Mouse (Mus musculus) hindbrain, embryonic 12.5 days (tissue): ENCODE data around the gene Olfml2b. TPM values are rescaled to one million over a fixed set of nuclear protein-coding genes. Genes with fewer than 3 reads are reported as not detected.

ENCODE experiments used
- ATAC-seq: fragments of 200-750 bp; cut with Nextera tagmentation; 2 replicates; pipeline ENCODE4 v1.8.0; 2017; ENCODE audit warnings: moderate TSS enrichment; ENCODE audit not compliant: low FRiP score
- H3K27ac ChIP-seq: fragments of 300-500 bp; sonication (generic); 2 replicates; pipeline ENCODE4 v1.5.1; 2016; ENCODE audit warnings: mild to moderate bottlenecking
- H3K27me3 ChIP-seq: fragments of 300-500 bp; sonication (generic); 2 replicates; pipeline ENCODE4 v1.6.1; 2016; ENCODE audit warnings: mild to moderate bottlenecking
- H3K36me3 ChIP-seq: fragments of 300-500 bp; sonication (generic); 2 replicates; pipeline ENCODE4 v1.6.1; 2016; ENCODE audit warnings: mild to moderate bottlenecking
- H3K4me1 ChIP-seq: fragments of 300-500 bp; sonication (generic); 2 replicates; pipeline ENCODE4 v1.6.1; 2016
- H3K4me2 ChIP-seq: fragments of 300-500 bp; sonication (generic); replicated peaks from 2 replicates; pipeline ENCODE4 v1.6.1; 2016; ENCODE audit warnings: mild to moderate bottlenecking
- H3K4me3 ChIP-seq: fragments of 300-500 bp; sonication (generic); 2 replicates; pipeline ENCODE4 v1.5.1; 2016; ENCODE audit warnings: mild to moderate bottlenecking
- H3K9ac ChIP-seq: fragments of 300-500 bp; sonication (generic); 2 replicates; pipeline ENCODE4 v1.6.1; 2016; ENCODE audit warnings: mild to moderate bottlenecking, moderate library complexity
- H3K9me3 ChIP-seq: fragments of 300-500 bp; sonication (generic); replicated peaks from 2 replicates; pipeline ENCODE4 v1.6.1; 2016; ENCODE audit warnings: mild to moderate bottlenecking
- WGBS: fragments of 180-500 bp; shearing (Covaris S2); methylation state at CpG from one replicate; pipeline ENCODE4 v1.1.7; 2016; 5-methylcytosine and 5-hydroxymethylcytosine counted together
- polyA plus RNA-seq: library from polyadenylated mRNA; unstranded; fragments of >200 nt; fragmentation: Nextera tagmentation; extraction: Ambion mirVana; gene quantifications from 2 replicates; pipeline ENCODE4 v1.2.1, GENCODE M21; 2016

Gene Olfml2b
- polyA plus RNA-seq, 1 experiment from 2014 or later = 8.0 TPM

DNA sequence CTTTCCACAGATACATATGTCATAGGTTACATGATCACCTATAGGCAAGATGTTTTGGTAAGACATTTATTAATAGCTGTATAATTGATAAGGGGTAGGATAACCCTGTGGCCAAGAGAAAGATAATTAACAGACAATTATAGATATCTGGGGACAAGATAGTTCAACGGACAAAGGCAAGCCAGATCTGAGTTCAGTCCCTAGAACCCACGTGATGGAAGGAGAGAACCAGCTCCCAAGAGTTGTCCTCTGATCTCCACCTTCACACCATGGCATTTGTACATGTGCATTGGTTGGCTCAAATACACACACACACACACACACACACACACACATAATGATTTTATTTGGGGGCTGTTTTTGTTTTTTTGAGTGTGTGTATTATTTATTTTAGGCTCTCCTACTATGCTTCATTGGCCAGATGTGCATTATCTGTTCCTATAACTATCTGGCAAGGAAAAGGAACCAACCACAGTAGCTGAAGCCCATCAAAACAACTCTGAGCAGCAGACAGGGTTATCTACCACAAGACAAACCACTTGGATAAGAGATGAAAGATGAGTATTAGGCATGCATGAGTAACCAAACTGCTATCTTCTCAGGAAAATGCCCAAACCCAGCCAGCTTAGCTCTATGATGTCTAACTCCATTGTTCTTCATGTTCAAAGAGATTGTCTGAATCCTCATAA is 24.5 kb upstream of the Olfml2b start:
- H3K36me3 ChIP-seq = no peaks in the 10 kb centered on the region
- no peaks in the 10 kb centered on the region for H3K4me1 ChIP-seq
- no peak overlapping the region for H3K27ac ChIP-seq
- no peak overlapping the region for H3K9ac ChIP-seq
- peaks cover 10% of the 10 kb centered on the region; the same call in 1 of the 2 replicates for H3K9me3 ChIP-seq
- H3K4me3 ChIP-seq = no peak overlapping the region
- no peaks in the 10 kb centered on the region for H3K27me3 ChIP-seq
- H3K4me2 ChIP-seq = no peak overlapping the region
- 76% methylated on average over 2 of the region's 2 CpGs for WGBS
- ATAC-seq = no peak

DNA sequence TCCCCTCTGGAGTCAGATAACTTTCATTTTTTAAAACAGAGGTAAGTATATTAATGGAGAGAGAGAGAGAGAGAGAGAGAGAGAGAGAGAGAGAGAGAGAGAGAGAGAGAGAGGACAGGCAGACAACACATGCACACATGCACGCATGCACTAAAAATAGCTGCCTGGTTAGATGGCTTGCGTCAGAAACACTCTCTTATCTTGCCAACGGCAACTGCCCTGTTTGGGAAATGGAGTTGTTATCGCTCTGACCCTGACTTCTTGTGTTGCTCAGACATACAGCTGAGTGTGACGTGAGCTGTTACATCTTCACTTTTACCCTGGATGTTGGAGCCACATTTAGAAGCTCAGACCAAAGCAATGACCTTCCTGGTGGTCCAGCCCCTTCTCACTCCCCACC is 21.4 kb upstream of the Olfml2b start:
- Histone ChIP-seq H3K4me1 (no peaks in the 10 kb centered on the region), H3K27me3 (no peaks in the 10 kb centered on the region), H3K9ac (no peak overlapping the region), H3K4me2 (no peak overlapping the region), H3K36me3 (no peaks in the 10 kb centered on the region), H3K27ac (no peak overlapping the region), H3K9me3 (peaks cover 10% of the 10 kb centered on the region; the same call in 1 of the 2 replicates), H3K4me3 (no peak overlapping the region)
- ATAC-seq = no peak
- WGBS = 80% methylated on average over 5 of the region's 5 CpGs

DNA sequence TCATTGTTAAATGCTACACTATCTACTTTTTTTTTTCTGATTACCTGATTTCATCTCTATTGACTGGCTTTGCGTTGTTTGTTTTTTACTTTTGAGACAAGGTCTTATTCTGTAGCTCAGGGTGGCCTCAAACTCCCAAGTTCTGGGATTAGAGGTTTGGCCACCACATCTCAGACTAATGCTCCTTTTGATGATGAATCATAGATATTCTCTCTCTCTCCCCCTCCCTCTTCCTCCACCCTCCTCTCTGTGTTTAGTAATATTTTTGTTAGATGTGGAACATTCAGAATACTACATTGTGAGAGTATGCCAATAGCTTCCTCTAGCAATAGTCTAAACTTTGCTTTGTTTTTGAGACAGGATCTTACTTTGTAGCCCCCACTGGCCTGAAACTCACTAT is 20.9 kb upstream of the Olfml2b start:
- peaks cover 10% of the 10 kb centered on the region; the same call in 1 of the 2 replicates for H3K9me3 ChIP-seq
- no peak overlapping the region for H3K9ac ChIP-seq
- no peaks in the 10 kb centered on the region for H3K36me3 ChIP-seq
- no peak overlapping the region for H3K4me3 ChIP-seq
- H3K4me1 ChIP-seq = no peaks in the 10 kb centered on the region
- WGBS = 97% methylated on average over 1 of the region's 1 CpGs
- no peaks in the 10 kb centered on the region for H3K27me3 ChIP-seq
- no peak overlapping the region for H3K27ac ChIP-seq
- no peak for ATAC-seq
- H3K4me2 ChIP-seq = no peak overlapping the region

DNA sequence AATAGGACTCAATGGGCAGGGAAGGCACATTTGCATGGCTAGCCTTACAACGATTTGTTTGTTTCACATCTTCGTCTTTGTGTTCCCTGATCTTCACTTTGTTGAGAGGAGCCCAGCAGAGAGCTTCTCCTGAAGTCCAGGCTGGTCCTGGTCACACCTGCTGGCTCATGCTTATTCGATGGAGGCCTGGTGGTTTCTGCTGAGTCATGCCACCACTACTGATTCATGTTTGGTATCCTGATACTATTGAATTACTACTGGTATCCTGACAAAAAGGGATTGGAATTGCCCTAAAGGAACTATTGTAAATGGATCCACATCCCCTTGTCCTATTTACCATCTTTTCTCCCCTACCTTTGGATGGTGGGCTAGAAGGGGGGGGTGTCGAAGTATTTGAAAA is 13.8 kb upstream of the Olfml2b start:
- Histone ChIP-seq H3K27ac (no peak overlapping the region), H3K27me3 (no peaks in the 10 kb centered on the region), H3K36me3 (no peaks in the 10 kb centered on the region), H3K9me3 (no peaks in the 10 kb centered on the region), H3K4me3 (no peak overlapping the region), H3K4me1 (no peaks in the 10 kb centered on the region), H3K9ac (no peak overlapping the region), H3K4me2 (no peak overlapping the region)
- WGBS = 90% methylated on average over 4 of the region's 4 CpGs
- no peak for ATAC-seq

DNA sequence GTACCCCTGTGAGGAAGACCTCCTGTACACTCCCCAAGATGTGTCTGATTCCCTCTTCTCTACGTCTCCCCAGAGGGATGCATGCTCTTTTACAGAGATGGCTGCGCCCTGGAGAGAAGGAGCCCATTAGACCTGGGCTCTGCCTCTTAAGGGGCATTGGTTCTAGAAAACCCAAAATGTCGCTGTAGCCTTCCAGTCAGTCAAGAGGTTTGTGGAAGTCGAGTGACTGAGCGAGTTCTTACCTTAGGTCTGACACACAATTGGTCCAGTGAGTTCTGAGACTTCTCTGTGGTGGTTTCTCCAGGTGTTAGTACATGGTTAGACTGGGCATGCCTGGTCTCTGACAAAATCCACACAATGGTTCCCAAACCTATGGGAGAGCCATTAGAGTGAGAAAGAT is 12.8 kb upstream of the Olfml2b start:
- no peak overlapping the region for H3K4me3 ChIP-seq
- no peaks in the 10 kb centered on the region for H3K27me3 ChIP-seq
- H3K27ac ChIP-seq = no peak overlapping the region
- WGBS = 92% methylated on average over 5 of the region's 5 CpGs
- no peak for ATAC-seq
- H3K4me2 ChIP-seq = no peak overlapping the region
- H3K36me3 ChIP-seq = no peaks in the 10 kb centered on the region
- no peaks in the 10 kb centered on the region for H3K9me3 ChIP-seq
- H3K4me1 ChIP-seq = no peaks in the 10 kb centered on the region
- H3K9ac ChIP-seq = no peak overlapping the region

DNA sequence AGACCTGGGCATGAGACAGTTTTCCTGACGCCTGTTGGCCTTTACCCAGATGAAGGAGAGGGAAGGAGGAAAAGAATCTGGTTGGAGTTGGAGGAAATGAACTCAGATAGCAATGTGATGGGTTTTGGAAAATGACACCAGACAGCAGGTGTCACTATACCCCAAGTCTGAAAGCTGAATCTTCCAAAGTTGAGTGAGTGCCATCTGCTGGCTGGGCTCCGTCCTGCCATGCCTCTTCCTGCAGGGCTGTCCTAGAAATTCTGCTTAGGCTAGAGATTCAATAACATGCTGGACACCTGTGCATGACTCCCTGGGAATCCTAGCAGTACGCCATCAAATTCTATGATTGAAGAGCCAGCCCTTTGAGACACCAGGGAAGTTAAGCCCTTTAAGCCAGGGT is 11.9 kb upstream of the Olfml2b start:
- no peaks in the 10 kb centered on the region for H3K4me1 ChIP-seq
- WGBS = 15% methylated on average over 3 of the region's 3 CpGs
- no peak overlapping the region for H3K4me3 ChIP-seq
- no peak for ATAC-seq
- H3K9me3 ChIP-seq = no peaks in the 10 kb centered on the region
- H3K4me2 ChIP-seq = no peak overlapping the region
- H3K27me3 ChIP-seq = no peaks in the 10 kb centered on the region
- H3K9ac ChIP-seq = no peak overlapping the region
- H3K36me3 ChIP-seq = no peaks in the 10 kb centered on the region
- H3K27ac ChIP-seq = no peak overlapping the region

DNA sequence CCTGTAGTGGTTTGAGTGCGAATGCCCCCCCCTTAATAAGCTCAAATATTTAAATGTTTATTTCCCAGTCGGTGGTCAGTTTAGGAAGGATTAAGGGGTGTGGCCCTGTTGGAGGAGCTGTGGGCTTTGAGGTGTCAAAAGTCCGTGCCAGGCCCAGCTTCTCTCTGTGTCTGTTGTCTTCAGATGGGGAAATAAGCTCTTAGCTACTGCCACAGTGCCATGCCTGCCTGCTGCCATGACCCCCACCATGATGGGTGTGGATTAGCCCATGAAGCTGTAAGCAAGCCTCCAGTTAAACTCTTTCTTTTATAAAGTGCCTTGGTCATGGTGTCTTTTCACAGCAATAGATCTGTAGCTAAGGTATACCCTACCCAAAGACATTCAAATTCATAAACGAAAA is 11.5 kb upstream of the Olfml2b start:
- ATAC-seq = no peak
- no peaks in the 10 kb centered on the region for H3K27me3 ChIP-seq
- no peak overlapping the region for H3K9ac ChIP-seq
- H3K27ac ChIP-seq = no peak overlapping the region
- no peak overlapping the region for H3K4me3 ChIP-seq
- no peaks in the 10 kb centered on the region for H3K4me1 ChIP-seq
- H3K36me3 ChIP-seq = no peaks in the 10 kb centered on the region
- no peaks in the 10 kb centered on the region for H3K9me3 ChIP-seq
- no peak overlapping the region for H3K4me2 ChIP-seq
- WGBS = 69% methylated on average over 4 of the region's 4 CpGs

DNA sequence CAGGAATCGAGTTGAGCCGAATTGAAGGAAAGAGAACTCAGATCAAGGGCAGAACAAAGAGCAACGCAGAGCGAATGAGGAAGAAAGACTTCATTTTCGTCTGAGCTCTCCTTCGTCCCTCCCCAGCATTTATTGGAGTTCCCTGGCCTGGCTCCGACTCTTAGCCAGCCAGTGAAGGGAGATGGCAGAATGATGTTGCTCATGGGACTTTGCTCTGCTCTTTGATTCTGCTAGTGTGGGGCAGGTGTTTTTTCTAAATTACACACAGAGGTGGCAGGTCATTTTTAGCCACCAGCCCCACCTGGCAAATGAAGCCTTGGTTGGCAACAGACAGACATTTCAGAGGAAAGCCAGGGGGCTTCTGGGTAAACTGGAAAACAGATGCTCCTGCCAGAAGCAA is 5.4 kb upstream of the Olfml2b start:
- no peaks in the 10 kb centered on the region for H3K9me3 ChIP-seq
- no peak overlapping the region for H3K27ac ChIP-seq
- no peaks in the 10 kb centered on the region for H3K4me1 ChIP-seq
- no peaks in the 10 kb centered on the region for H3K36me3 ChIP-seq
- WGBS = 88% methylated on average over 7 of the region's 7 CpGs
- H3K4me3 ChIP-seq = no peak overlapping the region
- no peak for ATAC-seq
- no peaks in the 10 kb centered on the region for H3K27me3 ChIP-seq
- H3K9ac ChIP-seq = no peak overlapping the region
- H3K4me2 ChIP-seq = no peak overlapping the region

DNA sequence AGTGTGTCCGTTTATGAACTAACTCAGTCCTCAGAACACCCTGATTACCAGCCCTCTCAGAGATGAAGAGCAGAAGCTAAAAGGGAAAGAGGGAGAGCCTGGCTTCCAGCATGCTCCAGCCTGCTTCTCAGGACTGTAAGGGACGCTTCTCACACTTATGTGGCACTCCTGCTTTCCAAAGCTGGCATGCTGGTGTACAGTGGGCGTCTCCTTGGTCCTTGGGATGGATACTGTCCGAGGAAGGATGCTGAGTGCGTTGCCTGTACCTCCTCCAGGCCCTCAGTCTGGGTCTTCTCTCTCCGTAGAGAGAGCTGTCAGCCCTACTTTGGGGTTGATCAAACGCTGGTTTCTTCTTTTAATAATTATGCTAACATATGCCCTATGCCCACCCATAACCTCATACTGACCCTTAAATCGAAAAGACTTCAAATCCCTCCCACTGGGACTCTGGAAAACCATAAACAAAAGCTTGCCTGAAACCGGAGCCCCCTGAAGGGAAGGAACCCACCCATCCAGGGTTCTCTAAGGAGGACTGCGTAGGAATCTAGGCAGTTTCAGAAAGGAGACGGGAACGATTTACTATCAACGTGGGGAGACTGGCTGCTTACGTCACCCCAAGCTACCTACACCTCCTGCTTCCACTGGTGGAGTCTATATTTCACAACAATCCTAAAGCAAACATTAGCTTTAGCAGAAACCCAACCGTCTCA is 1.7 kb downstream of the Olfml2b start:
- H3K4me2 ChIP-seq = peak overlapping the region; percentile 79
- 0 out of 2 replicates have a peak, but pooled peaks cover 5% of the 10 kb centered on the region for H3K36me3 ChIP-seq
- WGBS = 44% methylated on average over 15 of the region's 15 CpGs
- H3K4me3 ChIP-seq = no peak overlapping the region
- H3K27ac ChIP-seq = no peak overlapping the region
- peaks cover 19% of the 10 kb centered on the region; the same call in 1 of the 2 replicates for H3K4me1 ChIP-seq
- ATAC-seq = no peak
- no peaks in the 10 kb centered on the region for H3K9me3 ChIP-seq
- peaks cover 9% of the 10 kb centered on the region for H3K27me3 ChIP-seq
- H3K9ac ChIP-seq = no peak overlapping the region

DNA sequence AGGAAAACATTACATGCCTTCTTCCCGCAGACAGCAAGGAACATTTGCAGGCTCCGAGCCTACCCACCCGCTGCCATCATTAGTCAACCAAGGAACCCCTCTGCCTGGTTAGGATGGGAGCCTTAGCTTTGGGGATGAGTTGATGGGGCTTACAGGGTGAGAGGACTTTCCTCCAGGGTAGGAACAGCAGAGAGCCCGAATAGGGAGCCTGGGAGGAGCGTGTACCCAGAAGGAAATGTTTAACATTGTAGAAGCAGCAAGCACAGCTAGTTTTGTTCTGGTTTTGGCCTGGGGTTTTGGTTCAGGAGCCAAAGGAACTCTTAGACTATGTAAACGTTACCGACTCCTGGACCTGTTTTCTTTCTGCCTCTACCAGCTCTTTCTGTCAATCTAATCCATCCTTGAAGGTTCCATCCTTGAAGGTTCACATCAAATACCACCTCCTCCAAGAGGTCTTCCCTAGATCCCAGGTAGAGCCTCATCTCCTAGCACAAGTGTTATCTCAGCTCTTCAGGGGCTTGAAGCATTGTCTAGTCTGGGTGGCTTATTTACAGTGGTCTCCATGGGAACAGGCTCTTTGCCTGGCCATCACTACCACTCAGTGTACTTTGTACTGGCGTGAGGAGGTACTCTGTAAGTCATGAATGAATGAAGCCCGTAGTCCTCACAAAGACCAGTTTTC is 2.4 kb downstream of the Olfml2b start:
- WGBS = 78% methylated on average over 9 of the region's 9 CpGs
- no peak for ATAC-seq
- H3K27ac ChIP-seq = no peak overlapping the region
- H3K4me3 ChIP-seq = no peak overlapping the region
- peaks cover 9% of the 10 kb centered on the region for H3K27me3 ChIP-seq
- H3K36me3 ChIP-seq = 0 out of 2 replicates have a peak, but pooled peaks cover 5% of the 10 kb centered on the region
- H3K4me1 ChIP-seq = peaks cover 19% of the 10 kb centered on the region
- H3K9me3 ChIP-seq = no peaks in the 10 kb centered on the region
- H3K4me2 ChIP-seq = 0 out of 2 replicates have a peak overlapping the region, but pooled peaks have one; percentile 79
- no peak overlapping the region for H3K9ac ChIP-seq

DNA sequence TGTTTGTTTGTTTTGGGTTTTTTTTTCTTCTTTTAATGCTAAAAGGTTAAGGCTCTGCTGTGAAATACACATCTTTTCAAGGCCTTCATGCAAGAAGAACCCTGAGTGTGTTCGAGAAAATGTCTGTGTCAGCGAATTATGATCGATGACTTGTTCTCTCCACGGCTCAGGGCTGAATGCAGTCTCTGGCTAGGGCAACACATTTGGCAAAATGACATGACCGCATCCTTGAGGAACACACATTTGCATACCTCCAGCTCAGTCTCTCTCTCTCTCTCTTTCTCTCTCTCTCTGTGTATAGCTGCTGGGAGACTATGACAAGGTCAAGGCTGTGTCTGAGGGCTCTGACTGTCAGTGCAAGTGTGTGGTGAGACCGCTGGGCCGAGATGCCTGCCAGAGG is 3.0 kb downstream of the Olfml2b start:
- H3K36me3 ChIP-seq = 0 out of 2 replicates have a peak, but pooled peaks cover 5% of the 10 kb centered on the region
- no peak overlapping the region for H3K4me3 ChIP-seq
- peaks cover 9% of the 10 kb centered on the region for H3K27me3 ChIP-seq
- ATAC-seq = no peak
- no peak overlapping the region for H3K9ac ChIP-seq
- no peak overlapping the region for H3K27ac ChIP-seq
- 77% methylated on average over 7 of the region's 7 CpGs for WGBS
- H3K4me2 ChIP-seq = no peak overlapping the region
- H3K4me1 ChIP-seq = peaks cover 19% of the 10 kb centered on the region
- H3K9me3 ChIP-seq = no peaks in the 10 kb centered on the region

DNA sequence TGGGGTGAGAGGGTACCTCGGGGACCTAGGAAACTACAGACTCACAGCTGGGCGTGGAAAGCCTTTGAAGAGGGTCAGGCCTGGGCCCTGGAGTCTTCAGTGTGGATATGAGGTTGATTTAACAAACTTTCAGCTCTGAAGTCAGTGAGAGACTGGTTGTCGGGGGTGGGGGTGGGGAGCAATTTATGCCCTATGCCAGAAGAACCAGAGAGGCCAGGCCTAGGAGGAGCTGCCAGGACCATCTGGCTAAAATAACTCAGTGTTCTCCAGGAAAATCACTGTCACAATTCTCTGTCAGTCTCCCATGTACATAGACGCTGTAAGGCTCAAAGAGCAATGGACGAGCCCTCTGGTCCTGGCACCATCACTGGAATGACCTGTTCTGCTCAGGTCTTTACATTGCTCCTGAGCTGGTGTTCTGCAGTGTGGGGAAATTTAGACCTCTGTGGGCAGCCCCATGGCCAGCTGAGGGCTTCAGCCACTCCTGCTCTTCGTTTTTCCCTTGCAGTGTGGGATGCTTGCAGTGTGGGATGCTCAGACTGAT is 3.7 kb downstream of the Olfml2b start:
- no peak for ATAC-seq
- H3K4me1 ChIP-seq = peaks cover 19% of the 10 kb centered on the region
- H3K9ac ChIP-seq = no peak overlapping the region

More for the DNA sequence above, 3.7 kb downstream of the Olfml2b start:
- H3K27me3 ChIP-seq = peaks cover 9% of the 10 kb centered on the region
- H3K4me2 ChIP-seq = no peak overlapping the region
- 0 out of 2 replicates have a peak, but pooled peaks cover 5% of the 10 kb centered on the region for H3K36me3 ChIP-seq
- no peak overlapping the region for H3K27ac ChIP-seq
- no peak overlapping the region for H3K4me3 ChIP-seq
- WGBS = 76% methylated on average over 6 of the region's 6 CpGs
- H3K9me3 ChIP-seq = no peaks in the 10 kb centered on the region
